Mouse (Mus musculus): ENCODE results near the gene Nfe2. TPM values are rescaled to one million over a fixed set of nuclear protein-coding genes. Genes with fewer than 3 reads are reported as not detected.
"Not testable (repeated sequence)": the region's sequence is repeated elsewhere in the genome, so short reads cannot be mapped to it uniquely, and the experiment has no call there.

Nfe2 gene
- polyA plus RNA-seq, 1 experiment from 2014 or later: 89.1 TPM

DNA sequence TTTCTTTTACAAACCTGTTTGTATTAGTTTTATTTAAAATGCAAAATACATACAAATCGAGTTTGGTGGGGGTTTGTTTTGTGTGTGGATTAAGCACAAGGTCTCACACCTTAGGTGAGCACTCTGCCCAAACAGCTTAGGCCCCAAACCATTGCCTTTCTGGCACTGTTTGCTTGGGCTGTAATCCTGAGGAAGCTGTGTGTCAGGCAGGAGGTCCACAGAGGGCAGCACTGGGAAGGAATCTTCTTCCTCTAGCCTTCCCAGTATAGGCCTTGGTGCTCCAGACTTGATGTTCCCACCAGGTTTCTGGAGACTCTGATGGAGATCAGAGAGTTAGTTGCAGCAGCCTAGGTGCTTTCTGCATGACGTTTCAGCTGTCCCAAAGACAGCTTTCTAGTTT lies 26.4 kb upstream of the Nfe2 start:
- no peak for TF ChIP-seq EP300 (IDR thresholded peaks at IDR 0.05; ENCODE audit: low read depth)
- TF ChIP-seq CTCF (IDR thresholded peaks at IDR 0.05; ENCODE audit: low read depth): peak; percentile 25; the same call in 1 of the 2 replicates
- H3K4me2 ChIP-seq (ENCODE audit: low read depth, low read length): no peak overlapping the region
- no peak for DNase-seq
- no peaks in the 10 kb centered on the region for H3K27me3 ChIP-seq (ENCODE audit: insufficient read depth, low read length)
- peaks cover 11% of the 10 kb centered on the region for H3K36me3 ChIP-seq (replicated peaks; ENCODE audit: insufficient read depth, low read length)
- no peak overlapping the region for H3K9ac ChIP-seq (replicated peaks)
- H3K9me3 ChIP-seq (ENCODE audit: low read length): no peaks in the 10 kb centered on the region
- H3K4me1 ChIP-seq (ENCODE audit: insufficient read depth): peaks cover 20% of the 10 kb centered on the region
- 39% methylated on average over 2 of the region's 2 CpGs for WGBS (ENCODE audit: insufficient replicate concordance)
- ATAC-seq: no peak
- no peak overlapping the region for H3K4me3 ChIP-seq (ENCODE audit: low read depth, low read length)
- H3K27ac ChIP-seq (ENCODE audit: low read depth): no peak overlapping the region

DNA sequence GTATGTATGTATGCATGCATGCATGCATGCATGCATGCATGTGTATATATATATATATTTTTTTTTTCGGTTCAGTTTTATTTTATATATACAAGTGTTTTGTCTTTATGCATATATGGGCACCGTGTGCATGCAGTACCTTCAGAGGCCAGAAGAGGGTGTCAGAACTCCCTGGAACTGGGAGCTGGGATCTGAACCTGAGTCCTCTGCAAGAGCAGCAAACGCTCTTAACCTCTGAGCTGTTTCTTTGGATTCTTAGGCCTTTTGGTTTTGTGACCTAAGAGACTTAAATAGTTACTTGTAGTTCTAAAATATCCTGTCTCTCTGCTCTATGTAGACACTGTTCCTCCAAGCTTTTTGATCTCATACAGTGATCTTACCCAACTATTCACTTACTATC lies 25.9 kb upstream of the Nfe2 start:
- Histone ChIP-seq H3K9me3 (ENCODE audit: low read length) (no peaks in the 10 kb centered on the region), H3K4me2 (ENCODE audit: low read depth, low read length) (no peak overlapping the region), H3K36me3 (replicated peaks; ENCODE audit: insufficient read depth, low read length) (peaks cover 7% of the 10 kb centered on the region), H3K4me3 (ENCODE audit: low read depth, low read length) (no peak overlapping the region), H3K9ac (replicated peaks) (no peak overlapping the region), H3K27ac (ENCODE audit: low read depth) (no peak overlapping the region), H3K27me3 (ENCODE audit: insufficient read depth, low read length) (no peaks in the 10 kb centered on the region), H3K4me1 (ENCODE audit: insufficient read depth) (peaks cover 20% of the 10 kb centered on the region)
- 70% methylated on average over 3 of the region's 3 CpGs for WGBS (ENCODE audit: insufficient replicate concordance)
- DNase-seq: peak; percentile 75
- TF ChIP-seq CTCF (IDR thresholded peaks at IDR 0.05; ENCODE audit: low read depth): peak; percentile 77
- TF ChIP-seq EP300 (IDR thresholded peaks at IDR 0.05; ENCODE audit: low read depth): no peak
- no peak for ATAC-seq

DNA sequence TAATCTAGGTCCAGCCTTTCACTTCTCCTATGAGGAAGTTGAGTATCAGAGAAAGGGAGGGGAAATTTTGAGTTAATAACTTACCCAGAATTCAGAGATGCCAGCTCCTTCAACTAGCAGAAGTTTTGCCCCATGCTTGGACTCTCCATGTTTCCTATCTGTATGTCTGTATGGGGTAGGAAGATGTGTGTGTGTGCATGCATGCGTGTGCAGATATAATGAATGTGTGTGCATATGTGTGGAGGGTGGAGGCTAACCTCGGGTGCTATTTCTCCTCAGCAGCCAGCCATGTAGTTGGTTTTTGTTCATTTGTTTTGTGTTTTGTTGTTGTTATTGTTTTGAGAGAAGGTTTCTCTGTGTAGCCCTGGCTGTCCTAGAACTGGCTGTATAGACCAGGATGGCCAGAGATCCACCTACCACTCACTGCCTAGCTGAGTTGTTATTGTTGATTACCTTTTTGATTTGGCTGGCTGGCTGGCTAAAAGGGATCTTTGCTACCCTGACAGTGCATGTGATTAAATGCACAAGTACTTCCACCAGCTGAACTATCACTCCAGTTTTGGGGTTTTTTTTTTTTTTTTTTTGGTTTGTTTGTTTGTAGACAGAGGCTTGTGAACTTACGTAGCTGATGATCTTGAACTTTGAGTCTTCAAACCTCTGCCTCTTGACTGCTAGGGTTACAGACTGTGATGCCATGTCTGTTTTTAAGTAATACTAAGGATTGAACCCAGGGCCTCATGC lies 23.4 kb upstream of the Nfe2 start:
- no peak overlapping the region for H3K9ac ChIP-seq (replicated peaks)
- 69% methylated on average over 3 of the region's 3 CpGs for WGBS (ENCODE audit: insufficient replicate concordance)

DNA sequence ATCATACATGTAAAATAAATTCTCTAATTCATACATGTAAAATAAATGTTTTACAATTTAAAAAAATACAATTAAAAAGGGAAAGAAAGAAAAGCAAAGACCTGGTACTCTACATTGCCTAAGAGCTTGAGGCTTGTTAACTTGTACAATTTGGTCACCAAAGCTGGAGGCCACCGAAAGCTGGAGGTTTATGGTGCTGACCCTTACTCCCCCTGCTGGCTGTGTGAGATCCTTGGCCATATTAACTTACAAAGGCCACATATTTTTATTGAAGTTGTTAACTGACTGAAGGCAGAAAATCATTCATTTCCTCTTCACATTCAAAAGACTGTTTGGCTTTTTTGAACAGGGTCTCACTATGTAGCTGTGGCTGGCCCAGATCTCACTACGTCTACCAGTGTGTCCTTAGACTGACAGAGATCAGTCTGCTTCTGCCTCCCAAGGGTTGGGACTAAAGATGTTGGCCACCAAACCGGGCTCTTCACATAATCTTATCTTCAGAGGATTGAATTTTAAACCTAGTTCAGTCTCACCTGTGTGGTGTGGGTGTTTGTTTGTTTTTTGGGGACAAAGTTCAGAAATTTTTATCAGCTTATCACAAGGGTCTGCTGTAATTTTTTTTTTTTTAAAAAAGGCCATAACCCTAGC lies 22.7 kb upstream of the Nfe2 start:
- Histone ChIP-seq H3K9ac (replicated peaks) (no peak overlapping the region), H3K4me3 (ENCODE audit: low read depth, low read length) (no peak overlapping the region), H3K36me3 (replicated peaks; ENCODE audit: insufficient read depth, low read length) (peaks cover 5% of the 10 kb centered on the region; the same call in 1 of the 2 replicates)

More for the DNA sequence above, 23.4 kb upstream of the Nfe2 start:
- no peak for ATAC-seq
- DNase-seq: no peak
- no peaks in the 10 kb centered on the region for H3K27me3 ChIP-seq (ENCODE audit: insufficient read depth, low read length)
- TF ChIP-seq EP300 (IDR thresholded peaks at IDR 0.05; ENCODE audit: low read depth): no peak
- TF ChIP-seq CTCF (IDR thresholded peaks at IDR 0.05; ENCODE audit: low read depth): no peak
- H3K4me3 ChIP-seq (ENCODE audit: low read depth, low read length): no peak overlapping the region
- H3K4me1 ChIP-seq (ENCODE audit: insufficient read depth): peaks cover 24% of the 10 kb centered on the region
- H3K36me3 ChIP-seq (replicated peaks; ENCODE audit: insufficient read depth, low read length): peaks cover 5% of the 10 kb centered on the region; the same call in 1 of the 2 replicates
- peak overlapping the region; percentile 61 for H3K27ac ChIP-seq (ENCODE audit: low read depth)
- no peaks in the 10 kb centered on the region for H3K9me3 ChIP-seq (ENCODE audit: low read length)
- H3K4me2 ChIP-seq (ENCODE audit: low read depth, low read length): no peak overlapping the region

DNA sequence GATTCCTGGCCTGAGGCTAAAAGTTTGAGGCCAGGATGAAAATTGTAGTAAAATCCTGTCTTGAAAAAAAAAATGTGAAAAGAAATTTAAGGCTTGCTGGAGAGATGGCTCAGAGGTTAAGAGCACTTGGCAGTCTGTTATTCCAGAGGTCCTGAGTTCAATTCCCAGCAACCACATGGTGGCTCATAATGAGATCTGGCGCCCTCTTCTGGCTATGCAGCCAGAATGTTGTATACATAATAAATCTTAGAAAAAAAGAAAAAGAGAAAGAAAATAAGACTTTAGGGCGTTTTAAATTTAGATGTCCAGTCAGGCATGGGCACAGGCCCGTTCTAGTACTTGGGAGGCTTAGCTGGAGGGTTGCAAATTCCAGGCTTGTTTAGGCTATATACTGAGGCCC lies 21.5 kb upstream of the Nfe2 start:
- 50% methylated on average over 3 of the region's 3 CpGs for WGBS (ENCODE audit: insufficient replicate concordance)
- ATAC-seq (no peak), DNase-seq (peak; percentile 69)
- no peak overlapping the region for H3K4me3 ChIP-seq (ENCODE audit: low read depth, low read length)
- peak overlapping the region; percentile 61; the same call in 1 of the 2 replicates for H3K27ac ChIP-seq (ENCODE audit: low read depth)
- no peak overlapping the region for H3K4me2 ChIP-seq (ENCODE audit: low read depth, low read length)
- H3K36me3 ChIP-seq (replicated peaks; ENCODE audit: insufficient read depth, low read length): peaks cover 5% of the 10 kb centered on the region; the same call in 1 of the 2 replicates
- H3K9me3 ChIP-seq (ENCODE audit: low read length): no peaks in the 10 kb centered on the region
- TF ChIP-seq CTCF (IDR thresholded peaks at IDR 0.05; ENCODE audit: low read depth) (peak; percentile 73), EP300 (IDR thresholded peaks at IDR 0.05; ENCODE audit: low read depth) (0 out of 2 replicates have a peak, but pooled peaks have one; percentile 22)
- H3K9ac ChIP-seq (replicated peaks): no peak overlapping the region; the same call in 1 of the 2 replicates
- H3K4me1 ChIP-seq (ENCODE audit: insufficient read depth): peaks cover 27% of the 10 kb centered on the region
- no peaks in the 10 kb centered on the region for H3K27me3 ChIP-seq (ENCODE audit: insufficient read depth, low read length)

More for the DNA sequence above, 22.7 kb upstream of the Nfe2 start:
- DNase-seq (peak; percentile 75), ATAC-seq (peak; percentile 68; the same call in 1 of the 2 replicates)
- peaks cover 27% of the 10 kb centered on the region for H3K4me1 ChIP-seq (ENCODE audit: insufficient read depth)
- WGBS (ENCODE audit: insufficient replicate concordance): 33% methylated on average over 3 of the region's 3 CpGs
- peak overlapping the region; percentile 38; the same call in 1 of the 2 replicates for H3K4me2 ChIP-seq (ENCODE audit: low read depth, low read length)
- no peaks in the 10 kb centered on the region for H3K9me3 ChIP-seq (ENCODE audit: low read length)
- peak; percentile 88 for TF ChIP-seq CTCF (IDR thresholded peaks at IDR 0.05; ENCODE audit: low read depth)
- no peak for TF ChIP-seq EP300 (IDR thresholded peaks at IDR 0.05; ENCODE audit: low read depth)
- peak overlapping the region; percentile 61 for H3K27ac ChIP-seq (ENCODE audit: low read depth)
- no peaks in the 10 kb centered on the region for H3K27me3 ChIP-seq (ENCODE audit: insufficient read depth, low read length)

DNA sequence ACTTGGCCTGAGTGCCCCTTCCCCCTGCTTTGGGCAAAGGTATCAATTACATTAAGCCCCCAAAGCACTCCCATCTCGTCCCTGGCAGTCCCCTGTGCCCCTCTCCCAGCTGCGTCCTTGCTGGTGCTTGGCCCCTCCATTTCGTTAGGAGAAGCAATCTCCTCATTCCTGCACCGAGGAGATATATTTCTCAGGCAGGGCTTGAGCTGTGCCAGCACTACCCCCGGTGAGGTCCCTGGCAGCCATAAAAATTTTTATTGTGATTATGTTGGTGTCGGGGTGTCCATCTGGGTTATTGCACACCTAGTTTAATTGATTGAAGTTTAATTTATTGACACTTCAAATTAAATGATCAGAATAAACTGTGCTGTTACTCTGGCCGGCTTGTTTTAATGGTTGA lies 19.7 kb upstream of the Nfe2 start:
- no peak overlapping the region for H3K4me3 ChIP-seq (ENCODE audit: low read depth, low read length)
- 80% methylated on average over 7 of the region's 7 CpGs for WGBS (ENCODE audit: insufficient replicate concordance)
- H3K4me1 ChIP-seq (ENCODE audit: insufficient read depth): peaks cover 39% of the 10 kb centered on the region
- DNase-seq (no peak), ATAC-seq (no peak)
- TF ChIP-seq CTCF (IDR thresholded peaks at IDR 0.05; ENCODE audit: low read depth): no peak
- no peak for TF ChIP-seq EP300 (IDR thresholded peaks at IDR 0.05; ENCODE audit: low read depth)
- H3K4me2 ChIP-seq (ENCODE audit: low read depth, low read length): no peak overlapping the region
- no peaks in the 10 kb centered on the region for H3K27me3 ChIP-seq (ENCODE audit: insufficient read depth, low read length)
- no peaks in the 10 kb centered on the region for H3K9me3 ChIP-seq (ENCODE audit: low read length)
- peaks cover 5% of the 10 kb centered on the region; the same call in 1 of the 2 replicates for H3K36me3 ChIP-seq (replicated peaks; ENCODE audit: insufficient read depth, low read length)
- no peak overlapping the region for H3K27ac ChIP-seq (ENCODE audit: low read depth)
- no peak overlapping the region for H3K9ac ChIP-seq (replicated peaks)

DNA sequence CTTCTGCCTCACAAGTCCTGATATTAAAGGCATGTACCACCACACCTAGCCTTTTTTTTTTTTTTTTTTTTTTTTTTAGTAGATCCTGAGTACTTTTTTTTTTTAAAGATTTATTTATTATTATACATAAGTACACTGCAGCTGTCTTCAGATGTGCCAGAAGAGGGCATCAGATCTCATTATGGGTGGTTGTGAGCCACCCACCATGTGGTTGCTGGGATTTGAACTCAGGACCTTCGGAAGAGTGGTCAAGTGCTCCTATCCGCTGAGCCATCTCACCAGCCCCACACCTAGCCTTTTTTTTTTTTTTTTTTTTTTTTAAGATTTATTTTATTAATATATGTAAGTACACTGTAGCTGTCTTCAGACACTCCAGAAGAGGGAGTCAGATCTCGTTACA lies 17.7 kb upstream of the Nfe2 start:
- not testable (repeated sequence) for H3K27ac ChIP-seq (ENCODE audit: low read depth); H3K36me3 ChIP-seq (replicated peaks; ENCODE audit: insufficient read depth, low read length); H3K9ac ChIP-seq (replicated peaks); H3K27me3 ChIP-seq (ENCODE audit: insufficient read depth, low read length); DNase-seq; H3K4me2 ChIP-seq (ENCODE audit: low read depth, low read length); H3K9me3 ChIP-seq (ENCODE audit: low read length); ATAC-seq; H3K4me3 ChIP-seq (ENCODE audit: low read depth, low read length)
- WGBS (ENCODE audit: insufficient replicate concordance): 91% methylated on average over 3 of the region's 3 CpGs
- H3K4me1 ChIP-seq (ENCODE audit: insufficient read depth): peaks cover 32% of the 10 kb centered on the region

Data from liver, postnatal 0 days (tissue).